Mouse (Mus musculus) testis, adult 2 months (tissue): ENCODE data around the gene Plekhd1.

ENCODE experiments used
- CTCF ChIP-seq: fragments of 200-500 bp; IDR thresholded peaks from 2 replicates; pipeline ENCODE4 v1.5.1; 2012; ENCODE audit warnings: low read depth, mild to moderate bottlenecking, inconsistent platforms, low read length, moderate library complexity; ENCODE audit not compliant: control insufficient read depth, insufficient read depth, insufficient replicate concordance
- POLR2A ChIP-seq: fragments of 200-500 bp; IDR thresholded peaks from 2 replicates; pipeline ENCODE4 v1.6.1; 2012; ENCODE audit warnings: low read depth, mild to moderate bottlenecking, inconsistent platforms, low read length, moderate library complexity; ENCODE audit not compliant: control insufficient read depth

DNA sequence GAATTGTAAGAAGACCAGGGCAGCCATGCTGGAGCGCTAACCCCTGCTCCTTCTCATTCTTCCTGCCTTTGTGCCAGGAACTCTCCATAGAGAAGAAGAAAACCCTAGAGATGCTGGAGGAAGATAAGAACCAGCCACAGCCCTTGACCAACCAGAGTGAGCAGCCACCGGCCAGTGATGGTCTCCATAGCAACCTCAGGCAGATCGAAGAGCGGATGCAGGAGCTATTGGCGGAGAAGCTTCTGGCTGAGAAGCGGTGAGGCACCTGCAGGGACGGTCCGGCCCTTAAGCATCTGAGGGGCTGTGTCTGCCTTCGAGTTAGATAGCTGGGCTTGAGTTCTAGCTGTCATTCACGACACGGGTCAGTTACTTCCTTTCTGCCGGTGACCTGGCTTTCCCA, 28.1 kb downstream of the Plekhd1 start:
- TF ChIP-seq POLR2A (no peak), CTCF (no peak)
